ENCODE assay signal across 8 mouse cellular contexts in genomic region chr1:36069291-36069771, GRCm38 (mm10). TPM values are rescaled to one million over a fixed set of nuclear protein-coding genes. Genes with fewer than 3 reads are reported as not detected.
A peak's percentile ranks its signal among the peaks of the same experiment; 100 is the strongest.
DNase-seq lines count a peak whose midpoint lies in the region; ATAC-seq and TF ChIP-seq lines count a peak whose summit lies in the region.

No protein-coding gene starts in this region.

- TF ChIP-seq POLR2A in bone marrow, adult 2 months (IDR thresholded peaks at IDR 0.05; ENCODE audit: borderline replicate concordance, control insufficient read depth, low read depth, low read length), result peak; percentile 46; the same call in 1 of the 2 replicates
- no peak for TF ChIP-seq POLR2A in thymus, adult 2 months (IDR thresholded peaks at IDR 0.05; ENCODE audit: control insufficient read depth, extremely low read depth, insufficient read depth, low read length, poor library complexity)

- 6% methylated on average over 13 of the region's 13 CpGs for WGBS in heart, embryonic 11.5 days (ENCODE audit: insufficient replicate concordance)
- under 1% methylated on average over 13 of the region's 13 CpGs for WGBS in bone marrow, adult 2 months
- WGBS in forebrain, embryonic 16.5 days, result under 1% methylated on average over 13 of the region's 13 CpGs
- WGBS in kidney, postnatal 0 days, result under 1% methylated on average over 13 of the region's 13 CpGs
- WGBS in thymus, adult 2 months, result 2% methylated on average over 13 of the region's 13 CpGs

- peak overlapping the region; percentile 85 for H3K9ac ChIP-seq in heart, embryonic 11.5 days (ENCODE audit: low read depth, low read length)
- peak overlapping the region; percentile 74 for H3K9ac ChIP-seq in forebrain, embryonic 16.5 days (replicated peaks; ENCODE audit: low read depth, low read length)
- peak overlapping the region; percentile 78 for H3K9ac ChIP-seq in kidney, postnatal 0 days (ENCODE audit: low read depth, low read length)

- no peak for DNase-seq in heart, postnatal 14 days
- DNase-seq in kidney, postnatal 0 days (ENCODE audit: low spot score), result no peak
- DNase-seq in thymus, adult 2 months, result peak; percentile 78
- no peak for DNase-seq in left cerebral cortex, postnatal 25 days (ENCODE audit: low spot score in 2 of 2)

- intact Hi-C loops in heart, postnatal 14 days (cut with DNase I), result loop anchor here (2.0 to 10.0 kb wide), 5 partner anchors 65 to 685 kb away; no protein-coding TSS in a partner anchor
- intact Hi-C loops in left cerebral cortex, postnatal 25 days (cut with DNase I), result loop anchor here (2.0 to 10.0 kb wide), 3 partner anchors 65 to 192 kb away; no protein-coding TSS in a partner anchor

- no peaks in the 10 kb centered on the region for H3K27me3 ChIP-seq in heart, embryonic 11.5 days (ENCODE audit: control insufficient read depth, insufficient read depth, low read length)
- H3K27me3 ChIP-seq in forebrain, embryonic 16.5 days (replicated peaks; ENCODE audit: control insufficient read depth, insufficient read depth, low read length), result no peaks in the 10 kb centered on the region
- H3K27me3 ChIP-seq in kidney, postnatal 0 days (ENCODE audit: insufficient read depth, low read length), result no peaks in the 10 kb centered on the region
- H3K27me3 ChIP-seq in megakaryocyte, embryonic 14.5 days (replicated peaks), result peaks cover 11% of the 10 kb centered on the region
- H3K27me3 ChIP-seq in thymus, adult 2 months (ENCODE audit: control insufficient read depth, insufficient read depth, low read length), result no peaks in the 10 kb centered on the region

- no peaks in the 10 kb centered on the region for H3K9me3 ChIP-seq in heart, embryonic 11.5 days (replicated peaks; ENCODE audit: control insufficient read depth, low read length)
- no peaks in the 10 kb centered on the region for H3K9me3 ChIP-seq in forebrain, embryonic 16.5 days (ENCODE audit: control insufficient read depth, low read length)
- H3K9me3 ChIP-seq in kidney, postnatal 0 days (replicated peaks; ENCODE audit: low read length), result no peaks in the 10 kb centered on the region
- no peaks in the 10 kb centered on the region for H3K9me3 ChIP-seq in megakaryocyte, embryonic 14.5 days

- TF ChIP-seq CTCF in bone marrow, adult 2 months (IDR thresholded peaks at IDR 0.05; ENCODE audit: control insufficient read depth, insufficient read depth, low read length), result no peak
- no peak for TF ChIP-seq CTCF in kidney, postnatal 0 days (IDR thresholded peaks at IDR 0.05; ENCODE audit: low read depth)
- no peak for TF ChIP-seq CTCF in thymus, adult 2 months (IDR thresholded peaks at IDR 0.05; ENCODE audit: borderline replicate concordance, control insufficient read depth, extremely low read depth, insufficient read depth, low read length, poor library complexity)

- no peaks in the 10 kb centered on the region for H3K36me3 ChIP-seq in heart, embryonic 11.5 days (ENCODE audit: control insufficient read depth, insufficient read depth, low read length)
- H3K36me3 ChIP-seq in forebrain, embryonic 16.5 days (ENCODE audit: control insufficient read depth, insufficient read depth), result no peaks in the 10 kb centered on the region
- H3K36me3 ChIP-seq in kidney, postnatal 0 days (ENCODE audit: insufficient read depth, low read length), result no peaks in the 10 kb centered on the region
- H3K36me3 ChIP-seq in megakaryocyte, embryonic 14.5 days (replicated peaks; ENCODE audit: low read length), result peaks cover 30% of the 10 kb centered on the region
- H3K36me3 ChIP-seq in thymus, adult 2 months (ENCODE audit: control insufficient read depth, insufficient read depth, low read length), result no peaks in the 10 kb centered on the region

- peak overlapping the region; percentile 93 for H3K4me2 ChIP-seq in heart, embryonic 11.5 days
- peak overlapping the region; percentile 99 for H3K4me2 ChIP-seq in forebrain, embryonic 16.5 days (ENCODE audit: low read length)
- H3K4me2 ChIP-seq in kidney, postnatal 0 days (ENCODE audit: low read length), result peak overlapping the region; percentile 94

- H3K4me1 ChIP-seq in heart, embryonic 11.5 days (ENCODE audit: control insufficient read depth, insufficient read depth, low read length), result peaks cover 55% of the 10 kb centered on the region
- H3K4me1 ChIP-seq in bone marrow, adult 2 months (ENCODE audit: control insufficient read depth, insufficient read depth, low read length), result peaks cover 3% of the 10 kb centered on the region; the same call in 1 of the 2 replicates
- H3K4me1 ChIP-seq in forebrain, embryonic 16.5 days (replicated peaks; ENCODE audit: control insufficient read depth, insufficient read depth, low read length), result peaks cover 61% of the 10 kb centered on the region
- H3K4me1 ChIP-seq in kidney, postnatal 0 days (replicated peaks; ENCODE audit: insufficient read depth, low read length), result peaks cover 56% of the 10 kb centered on the region
- peaks cover 90% of the 10 kb centered on the region for H3K4me1 ChIP-seq in megakaryocyte, embryonic 14.5 days
- peaks cover 53% of the 10 kb centered on the region for H3K4me1 ChIP-seq in thymus, adult 2 months (replicated peaks; ENCODE audit: control insufficient read depth, insufficient read depth, low read length)

- peak overlapping the region; percentile 82 for H3K4me3 ChIP-seq in heart, embryonic 11.5 days (ENCODE audit: low read depth, low read length)
- peak overlapping the region; percentile 83 for H3K4me3 ChIP-seq in bone marrow, adult 2 months (replicated peaks; ENCODE audit: control insufficient read depth, low read depth, low read length)
- H3K4me3 ChIP-seq in forebrain, embryonic 16.5 days (replicated peaks; ENCODE audit: low read length), result peak overlapping the region; percentile 66
- peak overlapping the region; percentile 84 for H3K4me3 ChIP-seq in kidney, postnatal 0 days (replicated peaks; ENCODE audit: low read depth, low read length)
- peak overlapping the region; percentile 98 for H3K4me3 ChIP-seq in megakaryocyte, embryonic 14.5 days (replicated peaks)
- H3K4me3 ChIP-seq in thymus, adult 2 months (ENCODE audit: control insufficient read depth, insufficient read depth, low read length), result peak overlapping the region; percentile 67

- no peak for ATAC-seq in heart, embryonic 11.5 days (replicated peaks; ENCODE audit: insufficient number of reproducible peaks, low FRiP score, low TSS enrichment)
- ATAC-seq in forebrain, embryonic 16.5 days, result no peak
- ATAC-seq in kidney, postnatal 0 days (replicated peaks; ENCODE audit: low FRiP score, low read depth), result peak; percentile 5; the same call in 1 of the 2 replicates

- no peak overlapping the region for H3K27ac ChIP-seq in heart, embryonic 11.5 days (ENCODE audit: low read depth, low read length)
- peak overlapping the region; percentile 71 for H3K27ac ChIP-seq in bone marrow, adult 2 months (ENCODE audit: control insufficient read depth, insufficient read depth, low read depth, low read length, poor library complexity)
- no peak overlapping the region for H3K27ac ChIP-seq in forebrain, embryonic 16.5 days (ENCODE audit: low read length)
- peak overlapping the region; percentile 86 for H3K27ac ChIP-seq in kidney, postnatal 0 days
- peak overlapping the region; percentile 74 for H3K27ac ChIP-seq in thymus, adult 2 months (ENCODE audit: control insufficient read depth, insufficient read depth, low read length)

RNA-seq across cellular contexts. Expression of gene Hs6st1, which starts 1.1 kb away (rescaled TPM):
- 10.2 and 12.6 TPM in 2 replicates for polyA plus RNA-seq in heart, embryonic 11.5 days (2014; fragmentation: Nextera tagmentation; extraction: Ambion mirVana)
- 10 to 100 TPM; 24.8 to 26.4 TPM for total RNA-seq in heart, postnatal 14 days (2021)
- polyA plus RNA-seq in bone marrow, adult 2 months (2011; ENCODE audit: insufficient read depth, insufficient read length, low replicate concordance, missing spikeins), result 42.4 and 47.6 TPM in 2 replicates
- polyA plus RNA-seq in forebrain, embryonic 16.5 days (2015; fragmentation: Nextera tagmentation; extraction: Ambion mirVana), result 6.2 and 7.4 TPM in 2 replicates
- polyA plus RNA-seq in kidney, postnatal 0 days (2015; fragmentation: Nextera tagmentation; extraction: Ambion mirVana), result 13.7 and 23.6 TPM in 2 replicates
- 8.9 and 10.2 TPM in 2 replicates for polyA plus RNA-seq in megakaryocyte, embryonic 14.5 days (2012; ENCODE audit: insufficient read depth, low replicate concordance)
- polyA plus RNA-seq in thymus, adult 2 months (2012; rRNA removed), result 125 and 128 TPM in 2 replicates
- 10 to 100 TPM; 57.7 to 57.9 TPM for total RNA-seq in left cerebral cortex, postnatal 25 days (2021)

Comparison
In these comparisons a context has a peak if more than half of its experiments do, and no peak if none do; other contexts are left out.
1. H3K27ac ChIP-seq: peak in bone marrow, adult 2 months (single experiment), kidney, postnatal 0 days (single experiment) and thymus, adult 2 months (single experiment); none in heart, embryonic 11.5 days (single experiment) and forebrain, embryonic 16.5 days (single experiment).
2. Peak in every context shown above with its lines, with median percentiles within 50 percentile points of each other: H3K4me2 ChIP-seq, H3K4me3 ChIP-seq and H3K9ac ChIP-seq.